Mouse (Mus musculus): ENCODE data around the gene Tmem262. TPM values are rescaled to one million over a fixed set of nuclear protein-coding genes. Genes with fewer than 3 reads are reported as not detected.

The Tmem262 gene
- polyA plus RNA-seq, 1 experiment, result 0.13 TPM

DNA sequence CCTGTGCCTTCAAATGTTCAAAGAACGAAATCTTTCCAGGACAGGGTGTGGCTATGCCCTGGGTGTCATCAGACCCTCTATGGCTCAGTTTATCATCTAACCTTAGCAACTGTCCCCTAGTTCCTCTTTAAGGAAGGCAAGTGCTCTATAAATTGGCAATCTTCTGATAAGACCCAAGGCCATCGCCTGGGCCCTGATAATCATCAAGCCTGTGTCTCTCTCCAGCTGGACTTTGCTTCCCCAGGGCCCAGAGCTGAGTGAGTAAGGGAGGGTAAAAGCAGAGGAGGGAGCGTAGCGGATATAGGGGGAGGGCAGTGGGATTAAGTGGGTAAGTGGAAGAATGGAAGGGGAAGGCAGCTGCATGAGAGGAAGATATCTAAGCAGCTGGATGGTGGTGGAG is 24.6 kb downstream of the Tmem262 start:
- no peak overlapping the region for H3K4me3 ChIP-seq
- TF ChIP-seq POLR2AphosphoS2 (IDR thresholded peaks at IDR 0.05; ENCODE audit: insufficient read length, low read depth), result no peak
- no peak for TF ChIP-seq SRF (IDR thresholded peaks at IDR 0.05; ENCODE audit: control insufficient read depth, insufficient read length, low read depth)
- no peak for TF ChIP-seq CEBPB (IDR thresholded peaks at IDR 0.05; ENCODE audit: insufficient read depth, poor library complexity, severe bottlenecking)
- no peak for TF ChIP-seq MAX (IDR thresholded peaks at IDR 0.05; ENCODE audit: low read depth)
- TF ChIP-seq POLR2A (IDR thresholded peaks at IDR 0.05; ENCODE audit: insufficient read length, low read depth), result no peak
- TF ChIP-seq MYOD1 (IDR thresholded peaks at IDR 0.05; ENCODE audit: control insufficient read depth in 1 of 3, insufficient read length in 2 of 3, low read depth in 2 of 3), result no peak
- no peak for TF ChIP-seq REST (IDR thresholded peaks at IDR 0.05; ENCODE audit: insufficient read depth, insufficient read length)
- TF ChIP-seq USF1 (IDR thresholded peaks at IDR 0.05; ENCODE audit: low read depth), result no peak
- TF ChIP-seq TCF12 (IDR thresholded peaks at IDR 0.05; ENCODE audit: insufficient read depth, poor library complexity, severe bottlenecking), result no peak
- no peak for TF ChIP-seq MYOG (IDR thresholded peaks at IDR 0.05; ENCODE audit: control insufficient read depth in 1 of 3, insufficient read depth in 1 of 3, insufficient read length in 2 of 3, low read depth in 2 of 3)
- TF ChIP-seq E2F4 (IDR thresholded peaks at IDR 0.05; ENCODE audit: insufficient read depth), result no peak
- no peak for TF ChIP-seq TCF3 (IDR thresholded peaks at IDR 0.05; ENCODE audit: insufficient read length, low read depth)
- no peak overlapping the region for H3K4me2 ChIP-seq (ENCODE audit: low read depth)
- H3ac ChIP-seq (ENCODE audit: control insufficient read depth, insufficient read length), result no peak overlapping the region
- no peaks in the 10 kb centered on the region for H3K36me3 ChIP-seq (ENCODE audit: control insufficient read depth, insufficient read depth)
- H3K27me3 ChIP-seq (ENCODE audit: control insufficient read depth, insufficient read depth, insufficient read length), result no peaks in the 10 kb centered on the region
- no peaks in the 10 kb centered on the region for H3K79me2 ChIP-seq (ENCODE audit: control insufficient read depth, insufficient read depth)

DNA sequence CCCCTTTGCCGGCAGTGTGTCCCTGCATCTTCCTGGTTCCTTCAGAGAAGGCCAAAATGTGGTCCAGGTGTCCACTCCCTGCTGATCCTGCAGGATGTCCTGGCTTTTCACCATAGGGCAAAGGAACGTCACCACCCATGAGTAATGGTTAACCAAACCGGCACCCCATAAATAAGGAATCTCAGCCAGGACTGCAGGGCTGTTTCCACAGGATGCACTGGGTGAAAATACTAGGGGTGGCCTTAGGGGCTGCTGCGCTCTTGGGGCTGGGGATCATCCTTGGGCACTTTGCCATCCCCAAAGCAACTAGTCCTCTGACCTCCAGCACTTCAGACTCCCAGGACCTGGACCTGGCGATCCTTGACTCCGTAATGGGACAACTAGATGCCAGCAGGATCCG is 25.8 kb downstream of the Tmem262 start, which contains the start of gene Naaladl1:
Gene Naaladl1 (plus strand): TSS at position 197 of the 400 bp plus-strand sequence.
- Histone ChIP-seq H3K4me2 (ENCODE audit: low read depth) (no peak within 1 kb of the TSS), H3K79me2 (ENCODE audit: control insufficient read depth, insufficient read depth) (no peaks in the 10 kb centered on the region), H3K36me3 (ENCODE audit: control insufficient read depth, insufficient read depth) (no peaks in the 10 kb centered on the region), H3K4me3 (no peak within 1 kb of the TSS), H3K27me3 (ENCODE audit: control insufficient read depth, insufficient read depth, insufficient read length) (no peaks in the 10 kb centered on the region), H3ac (ENCODE audit: control insufficient read depth, insufficient read length) (no peak within 1 kb of the TSS)
- TF ChIP-seq SRF (IDR thresholded peaks at IDR 0.05; ENCODE audit: control insufficient read depth, insufficient read length, low read depth) (no peak), E2F4 (IDR thresholded peaks at IDR 0.05; ENCODE audit: insufficient read depth) (no peak), REST (IDR thresholded peaks at IDR 0.05; ENCODE audit: insufficient read depth, insufficient read length) (no peak), POLR2A (IDR thresholded peaks at IDR 0.05; ENCODE audit: insufficient read length, low read depth) (no peak), TCF12 (IDR thresholded peaks at IDR 0.05; ENCODE audit: insufficient read depth, poor library complexity, severe bottlenecking) (no peak), MAX (IDR thresholded peaks at IDR 0.05; ENCODE audit: low read depth) (no peak)

DNA sequence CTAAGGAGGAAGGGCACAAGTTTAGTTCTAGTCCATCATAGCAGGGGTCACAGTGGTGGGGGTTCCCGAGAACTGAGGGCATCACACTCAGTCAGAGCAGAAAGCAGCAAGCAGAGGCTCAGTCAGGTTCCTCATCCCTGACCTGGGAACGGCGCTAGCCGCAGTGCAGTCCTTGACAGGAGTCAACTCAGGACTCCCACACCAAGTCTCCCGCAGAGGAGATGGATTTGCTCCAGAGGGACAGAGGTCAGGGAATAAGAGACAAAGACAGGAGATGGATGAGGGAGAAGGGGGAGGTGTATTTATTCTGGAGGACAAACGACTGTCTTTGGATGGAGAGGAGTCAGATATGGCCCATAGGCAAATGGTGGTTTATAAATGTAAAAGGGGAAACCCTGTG is 33.3 kb downstream of the Tmem262 start:
- TF ChIP-seq TCF12 (IDR thresholded peaks at IDR 0.05; ENCODE audit: insufficient read depth, poor library complexity, severe bottlenecking) (no peak), TCF3 (IDR thresholded peaks at IDR 0.05; ENCODE audit: insufficient read length, low read depth) (no peak), MYOD1 (IDR thresholded peaks at IDR 0.05; ENCODE audit: control insufficient read depth in 1 of 3, insufficient read length in 2 of 3, low read depth in 2 of 3) (no peak), USF1 (IDR thresholded peaks at IDR 0.05; ENCODE audit: low read depth) (no peak), E2F4 (IDR thresholded peaks at IDR 0.05; ENCODE audit: insufficient read depth) (no peak), CEBPB (IDR thresholded peaks at IDR 0.05; ENCODE audit: insufficient read depth, poor library complexity, severe bottlenecking) (no peak)

DNA sequence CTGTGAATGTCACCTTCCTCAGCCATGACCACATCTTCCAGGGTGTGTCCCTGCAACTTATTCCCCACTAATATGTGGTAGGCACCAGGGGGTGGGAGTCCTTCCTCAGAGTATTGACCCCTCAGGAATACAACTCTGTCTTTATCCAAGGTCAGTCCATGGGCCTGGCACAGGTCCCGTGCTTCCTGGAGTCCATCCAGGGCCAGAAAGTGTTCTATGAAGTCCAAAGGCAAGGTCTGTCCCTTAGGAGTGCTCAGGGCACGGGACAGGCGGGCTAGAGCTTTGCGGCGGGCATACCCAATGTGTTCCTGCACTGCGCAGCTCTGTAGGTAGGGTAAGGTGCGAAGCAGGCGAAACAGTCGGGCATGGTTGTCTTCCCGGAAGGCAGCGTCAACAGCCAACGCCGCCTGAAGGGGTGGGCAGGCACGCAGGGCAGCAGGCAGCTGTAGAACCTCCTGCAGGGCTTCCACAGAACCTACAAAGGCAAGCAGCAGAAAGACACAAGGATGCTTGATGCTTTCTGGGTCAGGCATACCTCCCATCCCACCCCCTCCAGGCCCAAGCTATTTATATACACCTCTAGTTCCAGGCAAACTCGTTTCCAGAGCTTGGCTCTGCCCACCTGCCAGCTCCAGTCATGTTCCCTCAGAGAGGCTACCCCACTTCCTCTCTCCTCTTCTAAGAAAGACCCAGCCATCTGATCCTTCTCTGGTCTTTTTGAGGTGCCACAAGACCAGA is 36.4 kb downstream of the Tmem262 start:
- peaks cover 6% of the 10 kb centered on the region for H3K36me3 ChIP-seq (ENCODE audit: control insufficient read depth, insufficient read depth)
- peaks cover 14% of the 10 kb centered on the region for H3K79me2 ChIP-seq (ENCODE audit: control insufficient read depth, insufficient read depth)
- TF ChIP-seq MAX (IDR thresholded peaks at IDR 0.05; ENCODE audit: low read depth) (no peak), POLR2A (IDR thresholded peaks at IDR 0.05; ENCODE audit: insufficient read length, low read depth) (no peak), MYOG (IDR thresholded peaks at IDR 0.05; ENCODE audit: control insufficient read depth in 1 of 3, insufficient read depth in 1 of 3, insufficient read length in 2 of 3, low read depth in 2 of 3) (no peak), USF1 (IDR thresholded peaks at IDR 0.05; ENCODE audit: low read depth) (no peak), REST (IDR thresholded peaks at IDR 0.05; ENCODE audit: insufficient read depth, insufficient read length) (no peak), TCF12 (IDR thresholded peaks at IDR 0.05; ENCODE audit: insufficient read depth, poor library complexity, severe bottlenecking) (no peak), TCF3 (IDR thresholded peaks at IDR 0.05; ENCODE audit: insufficient read length, low read depth) (no peak), MYOD1 (IDR thresholded peaks at IDR 0.05; ENCODE audit: control insufficient read depth in 1 of 3, insufficient read length in 2 of 3, low read depth in 2 of 3) (no peak)
- no peak overlapping the region for H3ac ChIP-seq (ENCODE audit: control insufficient read depth, insufficient read length)
- no peaks in the 10 kb centered on the region for H3K27me3 ChIP-seq (ENCODE audit: control insufficient read depth, insufficient read depth, insufficient read length)
- H3K4me3 ChIP-seq, result peak overlapping the region; percentile 53
- H3K4me2 ChIP-seq (ENCODE audit: low read depth), result peak overlapping the region; percentile 89

More for the DNA sequence above, 33.3 kb downstream of the Tmem262 start:
- Histone ChIP-seq H3K4me3 (no peak overlapping the region), H3ac (ENCODE audit: control insufficient read depth, insufficient read length) (no peak overlapping the region), H3K27me3 (ENCODE audit: control insufficient read depth, insufficient read depth, insufficient read length) (no peaks in the 10 kb centered on the region), H3K79me2 (ENCODE audit: control insufficient read depth, insufficient read depth) (peaks cover 14% of the 10 kb centered on the region), H3K4me2 (ENCODE audit: low read depth) (no peak overlapping the region), H3K36me3 (ENCODE audit: control insufficient read depth, insufficient read depth) (peaks cover 6% of the 10 kb centered on the region)

DNA sequence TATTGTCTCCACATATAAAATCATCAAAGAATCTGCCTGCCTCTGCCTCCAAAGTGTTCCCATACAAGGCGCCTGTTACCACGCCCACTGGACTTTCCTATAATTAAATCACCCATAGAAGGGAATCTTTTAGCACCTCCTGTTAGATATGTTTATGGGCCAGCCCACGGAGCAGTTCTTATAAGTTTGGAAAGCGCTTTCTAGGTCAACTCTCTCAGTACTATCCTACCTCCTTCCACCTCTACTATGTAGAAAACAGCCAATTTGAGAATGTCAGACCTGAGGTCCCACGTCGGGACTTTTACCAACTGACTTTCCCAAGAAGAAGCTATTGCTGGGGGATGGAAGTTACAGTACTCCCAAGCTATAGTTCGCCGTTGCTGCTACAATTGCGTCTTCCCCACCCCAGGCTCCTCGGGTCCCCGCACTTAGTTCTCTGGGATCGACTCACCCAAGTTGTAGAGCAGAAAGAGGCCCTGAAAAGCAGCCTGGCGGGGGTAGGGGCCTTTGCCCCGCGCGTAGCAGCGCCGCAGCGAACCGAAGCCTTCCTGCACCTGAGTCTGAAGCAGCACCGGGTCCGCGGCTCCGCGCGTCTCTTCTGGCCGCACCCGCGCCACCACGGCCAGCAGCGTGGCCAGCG is 37.6 kb downstream of the Tmem262 start:
- no peak for TF ChIP-seq POLR2AphosphoS2 (IDR thresholded peaks at IDR 0.05; ENCODE audit: insufficient read length, low read depth)
- no peak for TF ChIP-seq TCF3 (IDR thresholded peaks at IDR 0.05; ENCODE audit: insufficient read length, low read depth)
- TF ChIP-seq MYOG (IDR thresholded peaks at IDR 0.05; ENCODE audit: control insufficient read depth in 1 of 3, insufficient read depth in 1 of 3, insufficient read length in 2 of 3, low read depth in 2 of 3), result no peak
- no peak for TF ChIP-seq MYOD1 (IDR thresholded peaks at IDR 0.05; ENCODE audit: control insufficient read depth in 1 of 3, insufficient read length in 2 of 3, low read depth in 2 of 3)
- peak; percentile 16 for TF ChIP-seq REST (IDR thresholded peaks at IDR 0.05; ENCODE audit: insufficient read depth, insufficient read length)
- no peak for TF ChIP-seq MAX (IDR thresholded peaks at IDR 0.05; ENCODE audit: low read depth)
- no peak for TF ChIP-seq E2F4 (IDR thresholded peaks at IDR 0.05; ENCODE audit: insufficient read depth)
- H3K36me3 ChIP-seq (ENCODE audit: control insufficient read depth, insufficient read depth), result peaks cover 8% of the 10 kb centered on the region
- peak overlapping the region; percentile 53 for H3K4me3 ChIP-seq
- peak overlapping the region; percentile 89 for H3K4me2 ChIP-seq (ENCODE audit: low read depth)
- peak overlapping the region; percentile 87 for H3ac ChIP-seq (ENCODE audit: control insufficient read depth, insufficient read length)
- peaks cover 14% of the 10 kb centered on the region for H3K79me2 ChIP-seq (ENCODE audit: control insufficient read depth, insufficient read depth)
- H3K27me3 ChIP-seq (ENCODE audit: control insufficient read depth, insufficient read depth, insufficient read length), result no peaks in the 10 kb centered on the region

Data from myocyte (in vitro differentiated cells).